Mouse (Mus musculus) neutrophil, adult 59 days (primary cell): ENCODE measurements around the gene Cnot2. TPM values are rescaled to one million over a fixed set of nuclear protein-coding genes. Genes with fewer than 3 reads are reported as not detected.

Experiments
- total RNA-seq, 2 experiments: library from RNA; stranded (reverse); gene quantifications; 1 replicate in 1 of 2; 2 replicates in 1 of 2; pipeline ENCODE4 v1.2.4; 2023

Cnot2 gene
- 10 to 100 TPM; 53.7 to 59.6 TPM for total RNA-seq

GRCm38 (mm10) chr10:116581369-116581718, at the start of gene Cnot2:
TSS of gene Cnot2 (minus strand) at chr10:116581511.

GRCm38 (mm10) chr10:116473759-116474549, 107.4 kb downstream of the Cnot2 start, which contains the start of gene Kcnmb4:
TSS of gene Kcnmb4 (minus strand) at chr10:116473878.

Other genes with a start within 250 kb of the Cnot2 start
- not detected for gene Kcnmb4, start 107.6 kb downstream of the Cnot2 start, total RNA-seq